Mouse (Mus musculus) forebrain, embryonic 10.5 days (tissue): ENCODE results near the gene B4galt1. TPM values are rescaled to one million over a fixed set of nuclear protein-coding genes. Genes with fewer than 3 reads are reported as not detected.

ENCODE experiments used
- DNase-seq: peaks from one replicate; pipeline ENCODE4 v3.0.0-alpha.2; 2017; ENCODE audit warnings: low spot score; ENCODE audit errors: extremely low spot score
- H3K27ac ChIP-seq: fragments of 300-500 bp; sonication (generic); 2 replicates; pipeline ENCODE4 v1.5.1; 2016; ENCODE audit warnings: mild to moderate bottlenecking
- H3K27me3 ChIP-seq: fragments of 300-500 bp; sonication (generic); 2 replicates; pipeline ENCODE4 v1.6.1; 2016; ENCODE audit warnings: mild to moderate bottlenecking; ENCODE audit not compliant: poor library complexity, severe bottlenecking
- H3K36me3 ChIP-seq: fragments of 300-500 bp; sonication (generic); replicated peaks from 2 replicates; pipeline ENCODE4 v1.6.1; 2016; ENCODE audit warnings: mild to moderate bottlenecking, moderate library complexity
- H3K4me1 ChIP-seq: fragments of 300-500 bp; sonication (generic); 2 replicates; pipeline ENCODE4 v1.6.1; 2016
- H3K4me3 ChIP-seq: fragments of 300-500 bp; sonication (generic); 2 replicates; pipeline ENCODE4 v1.5.1; 2016; ENCODE audit warnings: mild to moderate bottlenecking, moderate library complexity
- H3K9me3 ChIP-seq: fragments of 300-500 bp; sonication (generic); 2 replicates; pipeline ENCODE4 v1.6.1; 2016; ENCODE audit warnings: mild to moderate bottlenecking, moderate library complexity
- WGBS: fragments of 180-500 bp; shearing (Covaris S2); methylation state at CpG from one replicate; pipeline ENCODE4 v1.1.7; 2016; 5-methylcytosine and 5-hydroxymethylcytosine counted together
- polyA plus RNA-seq: library from polyadenylated mRNA; unstranded; fragments of >200 nt; fragmentation: Nextera tagmentation; extraction: Ambion mirVana; gene quantifications from 2 replicates; pipeline ENCODE4 v1.2.1, GENCODE M21; 2016

B4galt1 gene
- polyA plus RNA-seq, 1 experiment from 2014 or later: 20.1 TPM

DNA sequence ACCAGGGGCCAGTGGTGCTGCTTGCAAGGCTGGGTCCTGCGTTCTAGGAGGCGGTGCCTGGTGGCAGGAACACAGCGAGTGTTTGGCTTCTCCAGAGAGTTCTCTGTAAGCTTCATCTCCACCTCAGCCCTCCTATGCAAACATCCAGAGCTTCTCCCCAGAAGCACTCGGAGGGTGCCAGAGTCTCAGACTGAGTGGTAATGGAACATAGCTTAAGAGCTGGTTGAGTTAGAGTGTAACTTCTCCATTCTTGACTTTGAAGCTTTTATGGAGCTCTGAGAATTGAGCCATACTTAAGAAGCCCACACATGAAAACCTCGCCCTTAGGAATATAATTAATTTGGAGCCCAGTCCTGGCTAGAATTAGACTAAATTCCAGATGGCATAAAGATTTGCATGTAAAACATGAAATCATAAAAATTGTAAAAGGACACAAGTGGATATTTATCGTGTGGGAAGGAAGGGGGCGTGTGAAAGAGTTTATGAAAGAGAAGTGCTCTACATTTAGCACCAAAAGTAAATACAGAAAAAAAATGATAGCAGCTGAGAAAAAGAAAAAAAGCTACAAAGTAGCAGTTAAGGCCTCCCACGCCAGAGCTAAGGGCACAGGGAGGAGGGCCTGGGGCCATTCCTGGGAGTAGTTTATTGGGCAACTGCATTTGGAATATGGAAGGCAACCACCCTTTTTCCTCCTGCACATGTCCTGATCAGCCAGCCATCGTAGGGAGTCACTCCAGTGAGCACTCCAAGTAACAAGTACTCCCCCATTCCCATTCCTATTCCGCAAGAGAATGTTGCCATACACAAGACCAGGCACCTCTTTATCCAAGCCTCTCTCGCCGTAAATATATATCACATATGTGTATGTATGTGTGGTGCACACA is 30.7 kb upstream of the B4galt1 start:
- H3K27me3 ChIP-seq: no peaks in the 10 kb centered on the region
- 91% methylated on average over 12 of the region's 12 CpGs for WGBS
- DNase-seq: no peak
- H3K4me1 ChIP-seq: no peaks in the 10 kb centered on the region
- no peak overlapping the region for H3K4me3 ChIP-seq
- no peak overlapping the region for H3K27ac ChIP-seq
- no peaks in the 10 kb centered on the region for H3K9me3 ChIP-seq
- H3K36me3 ChIP-seq: no peaks in the 10 kb centered on the region

DNA sequence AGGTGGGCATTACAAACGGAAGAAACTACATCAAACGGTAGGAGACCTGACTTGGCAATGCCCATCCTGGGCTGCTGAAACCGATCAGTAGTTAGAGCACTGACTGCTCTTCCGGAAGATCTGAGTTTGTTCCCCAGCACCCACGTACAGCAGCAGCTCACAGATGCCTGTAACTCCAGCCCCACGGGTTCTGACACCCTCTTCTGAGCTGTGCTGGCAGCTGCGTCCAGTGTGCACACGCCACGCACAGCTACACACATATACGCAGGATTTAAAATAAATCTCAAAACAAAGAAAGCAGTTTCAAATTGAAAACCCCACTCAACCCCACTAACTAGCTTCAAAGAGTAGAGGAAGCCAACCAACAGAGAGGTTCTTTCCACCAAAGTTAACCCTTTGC is 29.4 kb upstream of the B4galt1 start:
- no peak for DNase-seq
- H3K27ac ChIP-seq: no peak overlapping the region
- no peaks in the 10 kb centered on the region for H3K27me3 ChIP-seq
- H3K36me3 ChIP-seq: no peaks in the 10 kb centered on the region
- no peak overlapping the region for H3K4me3 ChIP-seq
- H3K9me3 ChIP-seq: no peaks in the 10 kb centered on the region
- whole genome bisulfite sequencing: 88% methylated on average over 10 of the region's 10 CpGs
- H3K4me1 ChIP-seq: no peaks in the 10 kb centered on the region

DNA sequence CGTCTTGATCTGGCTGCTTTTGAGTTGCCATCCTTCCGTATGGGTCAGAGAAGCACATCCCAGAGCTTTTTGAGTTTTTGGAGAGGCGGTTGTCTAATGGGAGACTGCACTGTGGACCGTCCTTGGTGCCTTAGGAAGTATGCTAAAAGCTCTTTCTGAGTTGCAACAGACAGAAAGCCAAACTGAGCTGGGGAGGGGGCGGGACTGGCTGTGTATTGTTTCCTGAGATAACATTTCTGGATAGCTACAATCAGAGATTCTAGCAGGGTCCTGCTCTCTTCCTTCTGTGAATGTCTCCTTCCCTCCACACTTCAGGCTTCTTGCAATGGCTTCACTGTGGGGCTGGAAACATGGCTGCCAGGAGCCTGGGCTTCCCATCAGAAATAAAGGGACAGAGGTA is 23.7 kb upstream of the B4galt1 start:
- Histone ChIP-seq H3K4me1 (peaks cover 18% of the 10 kb centered on the region), H3K27ac (peak overlapping the region; percentile 62; the same call in 1 of the 2 replicates), H3K36me3 (no peaks in the 10 kb centered on the region), H3K4me3 (no peak overlapping the region), H3K9me3 (no peaks in the 10 kb centered on the region), H3K27me3 (no peaks in the 10 kb centered on the region)
- WGBS: 85% methylated on average over 5 of the region's 5 CpGs
- no peak for DNase-seq

GRCm38 (mm10) chr4:40876814-40877371 is 23.1 kb upstream of the B4galt1 start:
- Histone ChIP-seq H3K9me3 (no peaks in the 10 kb centered on the region), H3K27ac (peak overlapping the region; percentile 62), H3K4me1 (peaks cover 18% of the 10 kb centered on the region), H3K4me3 (no peak overlapping the region), H3K36me3 (no peaks in the 10 kb centered on the region), H3K27me3 (no peaks in the 10 kb centered on the region)
- peak; percentile 18 for DNase-seq
- WGBS: 52% methylated on average over 12 of the region's 12 CpGs

GRCm38 (mm10) chr4:40875842-40876241 is 22.0 kb upstream of the B4galt1 start:
- Histone ChIP-seq H3K4me1 (peaks cover 18% of the 10 kb centered on the region), H3K27me3 (no peaks in the 10 kb centered on the region), H3K36me3 (no peaks in the 10 kb centered on the region), H3K4me3 (no peak overlapping the region), H3K9me3 (no peaks in the 10 kb centered on the region), H3K27ac (no peak overlapping the region)
- WGBS: 94% methylated on average over 20 of the region's 20 CpGs
- no peak for DNase-seq

DNA sequence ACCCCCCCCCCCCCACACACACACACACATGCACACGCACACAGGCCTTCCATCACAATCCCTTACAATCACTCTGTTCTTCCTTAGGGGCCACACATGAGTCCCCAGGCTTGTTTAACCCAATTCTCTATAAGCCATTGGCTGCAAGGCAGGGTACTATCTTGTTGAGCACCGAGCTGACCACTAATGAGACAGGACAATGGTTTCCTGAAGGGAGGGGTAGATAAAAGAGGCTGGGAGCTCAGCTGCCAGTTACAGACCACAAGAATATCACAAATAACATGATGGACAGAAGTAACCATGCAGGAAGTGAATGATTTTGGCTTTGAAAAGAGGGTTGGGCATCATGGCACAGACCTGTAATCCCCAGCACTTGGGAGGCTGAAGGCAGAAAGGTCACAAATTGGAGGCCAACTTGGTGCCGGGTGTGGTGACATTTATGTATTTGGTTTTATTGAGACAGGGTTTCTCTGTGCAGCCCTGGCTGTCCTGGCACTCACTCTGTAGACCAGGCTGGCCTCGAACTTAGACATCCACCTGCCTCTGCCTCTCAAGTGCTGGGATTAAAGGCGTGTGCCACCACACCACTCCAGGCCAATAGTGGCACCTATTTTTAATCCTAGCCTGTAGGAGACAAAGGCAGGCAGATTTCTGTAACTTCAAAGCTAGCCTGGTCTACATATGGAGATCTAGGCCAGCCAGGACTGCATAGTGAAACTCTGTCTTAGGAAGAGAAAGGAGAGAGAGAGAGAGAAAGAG is 21.2 kb upstream of the B4galt1 start:
- Histone ChIP-seq H3K27ac (no peak overlapping the region), H3K9me3 (no peaks in the 10 kb centered on the region), H3K4me3 (no peak overlapping the region), H3K4me1 (peaks cover 18% of the 10 kb centered on the region), H3K36me3 (no peaks in the 10 kb centered on the region), H3K27me3 (no peaks in the 10 kb centered on the region)
- 80% methylated on average over 5 of the region's 5 CpGs for WGBS
- no peak for DNase-seq

DNA sequence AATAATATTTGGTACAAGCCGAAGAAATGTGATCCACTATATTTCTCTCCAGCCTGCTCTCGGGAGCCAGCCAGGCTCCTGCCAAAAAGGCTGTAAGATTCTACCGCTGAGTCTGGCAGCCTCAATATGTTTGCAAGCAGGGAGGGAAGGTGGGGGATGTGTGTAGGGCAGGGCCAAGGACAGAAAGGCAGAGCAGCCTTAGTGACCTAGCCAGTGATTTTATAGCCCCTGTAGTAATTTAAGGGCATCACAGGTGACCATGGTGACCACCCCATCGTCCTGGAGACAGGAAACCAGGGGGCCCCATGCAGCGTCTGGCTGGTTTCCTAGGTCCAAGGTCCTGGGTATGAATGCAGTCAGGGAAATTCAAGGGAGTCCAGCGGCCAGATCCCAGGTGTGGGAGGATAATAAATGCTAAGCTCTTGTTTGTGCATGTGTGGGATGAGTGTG is 20.4 kb upstream of the B4galt1 start:
- WGBS: 71% methylated on average over 6 of the region's 6 CpGs

GRCm38 (mm10) chr4:40873320-40873719 is 19.5 kb upstream of the B4galt1 start:
- DNase-seq: no peak
- Histone ChIP-seq H3K4me3 (no peak overlapping the region), H3K27ac (no peak overlapping the region), H3K27me3 (no peaks in the 10 kb centered on the region), H3K4me1 (peaks cover 18% of the 10 kb centered on the region), H3K9me3 (no peaks in the 10 kb centered on the region), H3K36me3 (no peaks in the 10 kb centered on the region)
- WGBS: 81% methylated on average over 2 of the region's 2 CpGs

More for the DNA sequence above, 20.4 kb upstream of the B4galt1 start:
- H3K27me3 ChIP-seq: no peaks in the 10 kb centered on the region
- no peaks in the 10 kb centered on the region for H3K36me3 ChIP-seq
- H3K4me3 ChIP-seq: no peak overlapping the region
- no peak for DNase-seq
- peak overlapping the region; percentile 8; the same call in 1 of the 2 replicates for H3K27ac ChIP-seq
- H3K4me1 ChIP-seq: peaks cover 18% of the 10 kb centered on the region
- no peaks in the 10 kb centered on the region for H3K9me3 ChIP-seq

DNA sequence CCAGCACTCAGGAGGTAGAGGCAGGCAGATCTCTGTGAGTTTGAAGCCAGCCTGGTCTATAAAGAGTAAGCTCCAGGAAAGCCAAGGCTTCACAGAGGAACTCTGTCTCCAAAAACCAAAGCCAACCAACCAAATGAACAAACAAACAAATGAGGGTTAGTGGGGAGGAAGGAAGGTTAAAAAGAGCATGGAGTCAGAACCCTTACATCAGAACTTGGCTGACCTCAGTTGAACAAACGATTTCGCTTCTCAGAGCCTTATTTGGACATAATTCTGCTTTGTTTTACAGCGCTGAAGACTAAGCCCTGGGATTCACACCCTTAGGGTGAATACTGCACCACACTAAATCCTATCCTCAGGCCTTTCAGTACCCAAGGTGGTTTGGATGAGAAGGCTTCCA is 18.3 kb upstream of the B4galt1 start:
- DNase-seq: no peak
- WGBS: 91% methylated on average over 3 of the region's 3 CpGs
- Histone ChIP-seq H3K9me3 (no peaks in the 10 kb centered on the region), H3K27ac (no peak overlapping the region), H3K27me3 (no peaks in the 10 kb centered on the region), H3K4me1 (peaks cover 12% of the 10 kb centered on the region), H3K4me3 (no peak overlapping the region), H3K36me3 (no peaks in the 10 kb centered on the region)

- Histone ChIP-seq H3K4me1 (peaks cover 7% of the 10 kb centered on the region), H3K9me3 (no peaks in the 10 kb centered on the region), H3K4me3 (no peak overlapping the region), H3K27me3 (no peaks in the 10 kb centered on the region), H3K36me3 (no peaks in the 10 kb centered on the region), H3K27ac (no peak overlapping the region)
- 92% methylated on average over 4 of the region's 4 CpGs for WGBS
- DNase-seq: no peak
These were observed 16.4 kb upstream of the B4galt1 start for GRCm38 (mm10) chr4:40870206-40870605.

DNA sequence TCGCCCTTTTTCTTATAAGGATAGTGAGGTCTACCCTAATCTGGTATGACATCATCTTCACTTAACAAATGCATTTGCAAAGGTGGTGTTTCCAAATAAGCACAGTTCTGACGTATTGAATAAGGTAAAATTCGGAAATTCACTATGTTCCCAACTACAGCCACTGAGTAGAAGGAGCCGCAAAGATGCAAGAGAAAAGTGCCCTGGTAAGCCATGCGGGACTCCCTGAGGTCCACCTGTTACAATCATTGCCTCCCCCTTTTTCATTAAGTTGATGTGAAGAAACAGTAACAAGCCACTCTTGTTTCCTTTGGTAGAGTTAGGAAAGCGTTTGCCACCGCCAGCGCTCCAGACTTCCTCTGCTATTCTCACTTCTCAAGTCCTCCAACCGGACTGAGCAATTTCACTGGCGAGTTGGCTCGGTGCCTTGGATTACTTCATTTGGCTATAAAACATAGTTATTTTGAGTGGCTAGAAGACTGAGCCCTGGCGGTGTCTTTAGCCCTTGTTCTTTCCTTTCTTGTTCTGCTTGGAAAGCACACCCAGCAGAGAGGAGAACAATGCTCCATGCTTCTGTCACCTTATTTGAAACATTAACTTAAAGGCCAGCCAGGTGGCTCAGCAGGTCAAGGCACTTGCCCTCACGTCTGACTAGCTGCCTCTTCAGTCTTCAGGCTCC is 14.9 kb upstream of the B4galt1 start:
- no peaks in the 10 kb centered on the region for H3K27me3 ChIP-seq
- WGBS: 80% methylated on average over 13 of the region's 13 CpGs
- no peak overlapping the region for H3K4me3 ChIP-seq
- DNase-seq: no peak
- no peak overlapping the region for H3K27ac ChIP-seq
- no peaks in the 10 kb centered on the region for H3K36me3 ChIP-seq
- no peaks in the 10 kb centered on the region for H3K4me1 ChIP-seq
- no peaks in the 10 kb centered on the region for H3K9me3 ChIP-seq

- Histone ChIP-seq H3K9me3 (no peaks in the 10 kb centered on the region), H3K4me1 (no peaks in the 10 kb centered on the region), H3K36me3 (no peaks in the 10 kb centered on the region), H3K27ac (no peak overlapping the region), H3K4me3 (no peak overlapping the region), H3K27me3 (no peaks in the 10 kb centered on the region)
- DNase-seq: no peak
- 96% methylated on average over 12 of the region's 12 CpGs for WGBS
These were observed 10.6 kb upstream of the B4galt1 start for GRCm38 (mm10) chr4:40864361-40864760.
